Mouse (Mus musculus) liver, embryonic 11.5 days (tissue): Measurements from ENCODE around the gene Gprin3. TPM values are rescaled to one million over a fixed set of nuclear protein-coding genes. Genes with fewer than 3 reads are reported as not detected.
"Not testable (repeated sequence)": the region's sequence is repeated elsewhere in the genome, so short reads cannot be mapped to it uniquely, and the experiment has no call there.

ENCODE experiments used
- ATAC-seq: fragments of 200-750 bp; cut with Nextera tagmentation; replicated peaks from 2 replicates; pipeline ENCODE4 v1.8.0; 2017; ENCODE audit warnings: moderate number of reproducible peaks, mild to moderate bottlenecking, moderate TSS enrichment, moderate library complexity; ENCODE audit not compliant: low FRiP score
- DNase-seq: peaks from one replicate; pipeline ENCODE4 v3.0.0-alpha.2; 2017; ENCODE audit warnings: low spot score
- H3K27ac ChIP-seq: fragments of 300-500 bp; sonication (generic); 2 replicates; pipeline ENCODE4 v1.5.1; 2014; ENCODE audit warnings: mild to moderate bottlenecking, low read depth, low read length, control low read depth
- H3K27me3 ChIP-seq: fragments of 300-500 bp; sonication (generic); replicated peaks from 2 replicates; pipeline ENCODE4 v1.6.1; 2014; ENCODE audit warnings: low read length, mixed read lengths; ENCODE audit not compliant: control insufficient read depth, insufficient read depth
- H3K36me3 ChIP-seq: fragments of 300-500 bp; sonication (generic); 2 replicates; pipeline ENCODE4 v1.6.1; 2014; ENCODE audit warnings: mild to moderate bottlenecking, low read length, moderate library complexity, mixed read lengths; ENCODE audit not compliant: control insufficient read depth, insufficient read depth
- H3K4me1 ChIP-seq: fragments of 300-500 bp; sonication (generic); replicated peaks from 2 replicates; pipeline ENCODE4 v1.6.1; 2014; ENCODE audit warnings: low read length, mixed read lengths; ENCODE audit not compliant: control insufficient read depth, insufficient read depth
- H3K4me2 ChIP-seq: fragments of 300-500 bp; sonication (generic); 2 replicates; pipeline ENCODE4 v1.6.1; 2014; ENCODE audit warnings: mild to moderate bottlenecking, control low read depth, moderate library complexity
- H3K4me3 ChIP-seq: fragments of 300-500 bp; sonication (generic); 2 replicates; pipeline ENCODE4 v1.5.1; 2014; ENCODE audit warnings: low read depth, low read length, control low read depth
- H3K9ac ChIP-seq: fragments of 300-500 bp; sonication (generic); 2 replicates; pipeline ENCODE4 v1.6.1; 2014; ENCODE audit warnings: low read depth, low read length, control low read depth
- H3K9me3 ChIP-seq: fragments of 300-500 bp; sonication (generic); 2 replicates; pipeline ENCODE4 v1.6.1; 2016; ENCODE audit warnings: low read length, inconsistent platforms, mixed read lengths; ENCODE audit not compliant: control insufficient read depth
- WGBS: fragments of 180-500 bp; shearing (Covaris S2); extraction: QIAGEN DNeasy Blood & Tissue Kit; methylation state at CpG from one replicate; pipeline ENCODE4 v1.1.7; 2014; 5-methylcytosine and 5-hydroxymethylcytosine counted together
- polyA plus RNA-seq: library from polyadenylated mRNA; unstranded; fragments of >200 nt; fragmentation: Nextera tagmentation; extraction: Ambion mirVana; gene quantifications from 2 replicates; pipeline ENCODE4 v1.2.1, GENCODE M21; 2014

Gene Gprin3
- polyA plus RNA-seq, 1 experiment from 2014 or later, result 0.03 TPM

GRCm38 (mm10) chr6:59315090-59315489 lies 111.0 kb downstream of the Gprin3 start:
- H3K27me3 ChIP-seq, result no peaks in the 10 kb centered on the region
- H3K27ac ChIP-seq, result no peak overlapping the region
- DNase-seq (no peak), ATAC-seq (no peak)
- H3K4me3 ChIP-seq, result no peak overlapping the region
- H3K4me2 ChIP-seq, result no peak overlapping the region
- no peaks in the 10 kb centered on the region for H3K4me1 ChIP-seq
- H3K9me3 ChIP-seq, result no peaks in the 10 kb centered on the region
- no peaks in the 10 kb centered on the region for H3K36me3 ChIP-seq
- H3K9ac ChIP-seq, result no peak overlapping the region

GRCm38 (mm10) chr6:59313162-59313561 lies 112.9 kb downstream of the Gprin3 start:
- no peak overlapping the region for H3K4me2 ChIP-seq
- H3K9me3 ChIP-seq, result no peaks in the 10 kb centered on the region
- DNase-seq (no peak), ATAC-seq (no peak)
- H3K36me3 ChIP-seq, result no peaks in the 10 kb centered on the region
- no peak overlapping the region for H3K9ac ChIP-seq
- 72% methylated on average over 2 of the region's 2 CpGs for WGBS
- H3K4me1 ChIP-seq, result no peaks in the 10 kb centered on the region
- no peak overlapping the region for H3K4me3 ChIP-seq
- H3K27me3 ChIP-seq, result no peaks in the 10 kb centered on the region
- no peak overlapping the region for H3K27ac ChIP-seq

- WGBS, result 80% methylated on average over 2 of the region's 2 CpGs
- Histone ChIP-seq H3K4me2 (no peak overlapping the region), H3K4me3 (no peak overlapping the region), H3K27me3 (no peaks in the 10 kb centered on the region), H3K4me1 (no peaks in the 10 kb centered on the region), H3K9ac (no peak overlapping the region), H3K27ac (no peak overlapping the region), H3K9me3 (no peaks in the 10 kb centered on the region), H3K36me3 (no peaks in the 10 kb centered on the region)
- DNase-seq, result no peak
- no peak for ATAC-seq
Measured at GRCm38 (mm10) chr6:59311241-59311640, 114.9 kb downstream of the Gprin3 start.

GRCm38 (mm10) chr6:59304235-59304942 lies 121.7 kb downstream of the Gprin3 start:
- H3K27ac ChIP-seq, H3K9ac ChIP-seq, H3K36me3 ChIP-seq, H3K4me2 ChIP-seq, H3K4me3 ChIP-seq, H3K27me3 ChIP-seq, DNase-seq, H3K9me3 ChIP-seq, H3K4me1 ChIP-seq, ATAC-seq: not testable (repeated sequence)
- WGBS, result 83% methylated on average over 2 of the region's 2 CpGs

GRCm38 (mm10) chr6:59303031-59303430 lies 123.1 kb downstream of the Gprin3 start:
- DNase-seq (no peak), ATAC-seq (no peak)
- Histone ChIP-seq H3K9ac (no peak overlapping the region), H3K27me3 (no peaks in the 10 kb centered on the region), H3K27ac (no peak overlapping the region), H3K4me2 (no peak overlapping the region), H3K4me1 (no peaks in the 10 kb centered on the region), H3K4me3 (no peak overlapping the region), H3K36me3 (no peaks in the 10 kb centered on the region), H3K9me3 (no peaks in the 10 kb centered on the region)
- WGBS, result 74% methylated on average over 1 of the region's 1 CpGs

Other genes starting within 250 kb of the Gprin3 start
- gene Tigd2, start 217.4 kb downstream of the Gprin3 start, polyA plus RNA-seq, result 8.3 and 8.8 TPM in 2 replicates